Mouse (Mus musculus) testis, adult 2 months (tissue): Measurements from ENCODE around the gene Osbpl2.

ENCODE experiments used
- CTCF ChIP-seq: fragments of 200-500 bp; IDR thresholded peaks from 2 replicates; pipeline ENCODE4 v1.5.1; 2012; ENCODE audit warnings: low read depth, mild to moderate bottlenecking, inconsistent platforms, low read length, moderate library complexity; ENCODE audit not compliant: control insufficient read depth, insufficient read depth, insufficient replicate concordance
- POLR2A ChIP-seq: fragments of 200-500 bp; IDR thresholded peaks from 2 replicates; pipeline ENCODE4 v1.6.1; 2012; ENCODE audit warnings: low read depth, mild to moderate bottlenecking, inconsistent platforms, low read length, moderate library complexity; ENCODE audit not compliant: control insufficient read depth

GRCm38 (mm10) chr2:180085926-180086636, 33.0 kb upstream of the Osbpl2 start:
- TF ChIP-seq POLR2A (no peak), CTCF (no peak)
